Mouse (Mus musculus) intestine, embryonic 14.5 days (tissue): ENCODE measurements around the gene Necap1. TPM values are rescaled to one million over a fixed set of nuclear protein-coding genes. Genes with fewer than 3 reads are reported as not detected.

ENCODE experiments used
- ATAC-seq: fragments of 200-750 bp; cut with Nextera tagmentation; replicated peaks from 2 replicates; pipeline ENCODE4 v1.8.0; 2017; ENCODE audit warnings: low read depth, moderate number of reproducible peaks, moderate TSS enrichment, moderate library complexity; ENCODE audit not compliant: low FRiP score, low TSS enrichment
- DNase-seq: peaks from one replicate; pipeline ENCODE4 v3.0.0-alpha.2; 2018; ENCODE audit warnings: low spot score
- H3K27ac ChIP-seq: fragments of 300-500 bp; sonication (generic); 2 replicates; pipeline ENCODE4 v1.5.1; 2014; ENCODE audit warnings: low read depth, mild to moderate bottlenecking, control low read depth
- H3K27me3 ChIP-seq: fragments of 300-500 bp; sonication (generic); replicated peaks from 2 replicates; pipeline ENCODE4 v1.6.1; 2014; ENCODE audit warnings: low read length, control low read depth; ENCODE audit not compliant: control insufficient read depth, insufficient read depth
- H3K36me3 ChIP-seq: fragments of 300-500 bp; sonication (generic); 2 replicates; pipeline ENCODE4 v1.6.1; 2014; ENCODE audit warnings: low read length, control low read depth; ENCODE audit not compliant: control insufficient read depth, insufficient read depth
- H3K4me1 ChIP-seq: fragments of 300-500 bp; sonication (generic); replicated peaks from 2 replicates; pipeline ENCODE4 v1.6.1; 2014; ENCODE audit warnings: low read length, control low read depth, mixed read lengths; ENCODE audit not compliant: control insufficient read depth, insufficient read depth
- H3K4me2 ChIP-seq: fragments of 300-500 bp; sonication (generic); 2 replicates; pipeline ENCODE4 v1.6.1; 2014; ENCODE audit warnings: low read length
- H3K4me3 ChIP-seq: fragments of 300-500 bp; sonication (generic); 2 replicates; pipeline ENCODE4 v1.5.1; 2014; ENCODE audit warnings: low read depth, low read length, control low read depth, mixed read lengths
- H3K9ac ChIP-seq: fragments of 300-500 bp; sonication (generic); 2 replicates; pipeline ENCODE4 v1.6.1; 2014; ENCODE audit warnings: mild to moderate bottlenecking, low read length
- H3K9me3 ChIP-seq: fragments of 300-500 bp; sonication (generic); 2 replicates; pipeline ENCODE4 v1.6.1; 2016; ENCODE audit warnings: low read length, control low read depth; ENCODE audit not compliant: control insufficient read depth
- WGBS: fragments of 180-500 bp; shearing (Covaris S2); extraction: QIAGEN DNeasy Blood & Tissue Kit; methylation state at CpG from one replicate; pipeline ENCODE4 v1.1.7; 2014; 5-methylcytosine and 5-hydroxymethylcytosine counted together
- polyA plus RNA-seq: library from polyadenylated mRNA; unstranded; fragments of >200 nt; fragmentation: Nextera tagmentation; extraction: Ambion mirVana; gene quantifications from 2 replicates; pipeline ENCODE4 v1.2.1, GENCODE M21; 2014

Gene Necap1
- polyA plus RNA-seq, 1 experiment from 2014 or later = 50.2 TPM

- H3K4me2 ChIP-seq = no peak overlapping the region
- no peaks in the 10 kb centered on the region for H3K27me3 ChIP-seq
- H3K9ac ChIP-seq = no peak overlapping the region
- ATAC-seq = no peak
- H3K4me3 ChIP-seq = no peak overlapping the region
- DNase-seq = no peak
- H3K9me3 ChIP-seq = no peaks in the 10 kb centered on the region
- H3K36me3 ChIP-seq = peaks cover 52% of the 10 kb centered on the region
- no peak overlapping the region for H3K27ac ChIP-seq
- 67% methylated on average over 6 of the region's 6 CpGs for WGBS
- no peaks in the 10 kb centered on the region for H3K4me1 ChIP-seq
Measured at GRCm38 (mm10) chr6:122843759-122844158, 30.5 kb upstream of the Necap1 start.

- H3K4me3 ChIP-seq = no peak overlapping the region
- H3K4me1 ChIP-seq = no peaks in the 10 kb centered on the region
- no peak overlapping the region for H3K27ac ChIP-seq
- H3K9ac ChIP-seq = no peak overlapping the region
- no peaks in the 10 kb centered on the region for H3K36me3 ChIP-seq
- no peak overlapping the region for H3K4me2 ChIP-seq
- no peaks in the 10 kb centered on the region for H3K27me3 ChIP-seq
- DNase-seq (no peak), ATAC-seq (no peak)
- 68% methylated on average over 2 of the region's 2 CpGs for WGBS
- no peaks in the 10 kb centered on the region for H3K9me3 ChIP-seq
Measured at GRCm38 (mm10) chr6:122852696-122853095, 21.6 kb upstream of the Necap1 start.

- Histone ChIP-seq H3K4me3 (no peak overlapping the region), H3K27ac (no peak overlapping the region), H3K4me2 (no peak overlapping the region), H3K9me3 (0 out of 2 replicates have a peak, but pooled peaks cover 2% of the 10 kb centered on the region), H3K9ac (no peak overlapping the region), H3K27me3 (no peaks in the 10 kb centered on the region), H3K4me1 (no peaks in the 10 kb centered on the region), H3K36me3 (no peaks in the 10 kb centered on the region)
- DNase-seq (no peak), ATAC-seq (no peak)
- WGBS = 80% methylated on average over 12 of the region's 12 CpGs
Measured at GRCm38 (mm10) chr6:122854552-122854951, 19.7 kb upstream of the Necap1 start.

- no peaks in the 10 kb centered on the region for H3K4me1 ChIP-seq
- no peak within 1 kb of the TSS for H3K9ac ChIP-seq
- H3K9me3 ChIP-seq = peaks cover 5% of the 10 kb centered on the region; the same call in 1 of the 2 replicates
- WGBS = 61% methylated on average over 7 of the region's 7 CpGs
- no peak within 1 kb of the TSS for H3K4me2 ChIP-seq
- ATAC-seq = no peak
- no peaks in the 10 kb centered on the region for H3K36me3 ChIP-seq
- no peak within 1 kb of the TSS for H3K4me3 ChIP-seq
- no peak for DNase-seq
- H3K27me3 ChIP-seq = no peaks in the 10 kb centered on the region
- H3K27ac ChIP-seq = no peak within 1 kb of the TSS
Measured at GRCm38 (mm10) chr6:122855955-122856354, 18.3 kb upstream of the Necap1 start, which contains the start of gene C3ar1. Gene C3ar1, minus strand, starts transcription at chr6:122856161.

- Histone ChIP-seq H3K9me3 (peaks cover 12% of the 10 kb centered on the region), H3K4me1 (no peaks in the 10 kb centered on the region), H3K4me3 (no peak overlapping the region), H3K27me3 (no peaks in the 10 kb centered on the region), H3K36me3 (no peaks in the 10 kb centered on the region), H3K9ac (no peak overlapping the region), H3K4me2 (no peak overlapping the region), H3K27ac (no peak overlapping the region)
- 77% methylated on average over 6 of the region's 6 CpGs for WGBS
- DNase-seq (no peak), ATAC-seq (no peak)
Measured at GRCm38 (mm10) chr6:122862434-122862833, 11.8 kb upstream of the Necap1 start.

- peaks cover 12% of the 10 kb centered on the region for H3K9me3 ChIP-seq
- no peak overlapping the region for H3K4me2 ChIP-seq
- H3K4me1 ChIP-seq = no peaks in the 10 kb centered on the region
- H3K36me3 ChIP-seq = no peaks in the 10 kb centered on the region
- WGBS = 85% methylated on average over 1 of the region's 1 CpGs
- no peak overlapping the region for H3K27ac ChIP-seq
- H3K27me3 ChIP-seq = no peaks in the 10 kb centered on the region
- ATAC-seq = no peak
- no peak for DNase-seq
- H3K9ac ChIP-seq = no peak overlapping the region
- H3K4me3 ChIP-seq = no peak overlapping the region
Measured at GRCm38 (mm10) chr6:122862871-122863270, 11.4 kb upstream of the Necap1 start.

- Histone ChIP-seq H3K27ac (no peak overlapping the region), H3K4me1 (no peaks in the 10 kb centered on the region), H3K9ac (no peak overlapping the region), H3K4me2 (no peak overlapping the region), H3K4me3 (no peak overlapping the region), H3K27me3 (no peaks in the 10 kb centered on the region), H3K9me3 (no peaks in the 10 kb centered on the region), H3K36me3 (no peaks in the 10 kb centered on the region)
- ATAC-seq (no peak), DNase-seq (no peak)
- WGBS = 59% methylated on average over 4 of the region's 4 CpGs
Measured at GRCm38 (mm10) chr6:122867914-122868313, 6.4 kb upstream of the Necap1 start.

- no peaks in the 10 kb centered on the region for H3K27me3 ChIP-seq
- no peak for ATAC-seq
- 75% methylated on average over 11 of the region's 11 CpGs for WGBS
Measured at GRCm38 (mm10) chr6:122869846-122870245, 4.4 kb upstream of the Necap1 start.

GRCm38 (mm10) chr6:122872800-122873199 lies 1.5 kb upstream of the Necap1 start:
- Histone ChIP-seq H3K9ac (no peak overlapping the region), H3K36me3 (peaks cover 8% of the 10 kb centered on the region), H3K9me3 (no peaks in the 10 kb centered on the region), H3K4me1 (peaks cover 6% of the 10 kb centered on the region; the same call in 1 of the 2 replicates), H3K27me3 (no peaks in the 10 kb centered on the region), H3K4me3 (no peak overlapping the region), H3K27ac (no peak overlapping the region), H3K4me2 (no peak overlapping the region)
- ATAC-seq (no peak), DNase-seq (no peak)
- WGBS = 91% methylated on average over 5 of the region's 5 CpGs

More at GRCm38 (mm10) chr6:122869846-122870245, 4.4 kb upstream of the Necap1 start:
- Histone ChIP-seq H3K9me3 (no peaks in the 10 kb centered on the region), H3K4me1 (no peaks in the 10 kb centered on the region), H3K36me3 (no peaks in the 10 kb centered on the region), H3K27ac (no peak overlapping the region), H3K4me2 (no peak overlapping the region), H3K4me3 (no peak overlapping the region), H3K9ac (no peak overlapping the region)
- no peak for DNase-seq
